Mouse (Mus musculus): ENCODE results near the gene Ints12. TPM values are rescaled to one million over a fixed set of nuclear protein-coding genes. Genes with fewer than 3 reads are reported as not detected.

Ints12 gene
- polyA plus RNA-seq, 1 experiment from 2014 or later: 19.1 TPM

DNA sequence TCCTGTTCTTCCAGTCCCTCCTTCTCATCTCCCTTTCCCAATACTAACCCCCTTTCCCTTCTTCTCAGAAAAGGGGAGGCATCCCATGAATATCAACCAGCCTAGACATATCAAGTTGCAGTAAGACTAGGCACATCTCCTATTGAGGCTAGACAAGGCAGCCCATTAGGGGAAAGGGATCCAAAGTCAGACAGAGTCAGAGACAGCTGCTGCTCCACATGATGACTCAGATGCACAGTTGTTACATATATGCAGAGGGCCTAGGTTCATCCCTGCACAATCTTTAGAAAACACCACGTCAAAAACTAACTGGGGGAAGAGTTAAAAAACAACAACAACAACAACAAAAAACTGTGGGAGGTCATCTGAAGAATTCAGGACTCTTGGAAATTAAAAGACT, 61.2 kb downstream of the Ints12 start:
- Histone ChIP-seq H3K27ac (no peak overlapping the region), H3K9ac (no peak overlapping the region), H3K4me1 (no peaks in the 10 kb centered on the region), H3K4me2 (no peak overlapping the region), H3K9me3 (no peaks in the 10 kb centered on the region), H3K27me3 (no peaks in the 10 kb centered on the region), H3K36me3 (no peaks in the 10 kb centered on the region), H3K4me3 (no peak overlapping the region)
- no peak for ATAC-seq (ENCODE audit: insufficient number of reproducible peaks, low FRiP score, low TSS enrichment, low read depth)
- WGBS: 56% methylated on average over 1 of the region's 1 CpGs

DNA sequence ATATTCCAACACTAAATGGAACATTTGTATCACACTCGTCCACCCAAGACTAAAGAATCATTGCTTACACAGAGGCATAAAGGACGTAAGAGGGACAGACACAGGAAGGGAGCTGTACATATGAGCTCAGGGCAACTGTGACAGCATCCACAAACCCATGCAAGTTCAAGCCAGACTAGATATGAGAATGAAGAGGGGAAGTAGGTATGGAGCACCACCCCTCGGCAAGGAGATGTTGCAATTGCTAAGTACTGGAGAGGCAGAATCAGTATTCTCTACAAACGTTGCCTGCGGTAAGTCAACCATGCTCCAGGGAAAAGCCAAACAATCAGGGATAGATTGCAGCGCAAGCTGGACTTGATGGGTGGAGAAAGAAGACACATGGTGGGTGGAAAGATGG, 62.0 kb downstream of the Ints12 start:
- H3K4me2 ChIP-seq: no peak overlapping the region
- 85% methylated on average over 6 of the region's 6 CpGs for WGBS
- no peak overlapping the region for H3K9ac ChIP-seq
- no peak for ATAC-seq (ENCODE audit: insufficient number of reproducible peaks, low FRiP score, low TSS enrichment, low read depth)
- H3K4me1 ChIP-seq: no peaks in the 10 kb centered on the region
- no peaks in the 10 kb centered on the region for H3K9me3 ChIP-seq
- no peak overlapping the region for H3K27ac ChIP-seq
- H3K27me3 ChIP-seq: no peaks in the 10 kb centered on the region
- H3K36me3 ChIP-seq: no peaks in the 10 kb centered on the region
- no peak overlapping the region for H3K4me3 ChIP-seq

DNA sequence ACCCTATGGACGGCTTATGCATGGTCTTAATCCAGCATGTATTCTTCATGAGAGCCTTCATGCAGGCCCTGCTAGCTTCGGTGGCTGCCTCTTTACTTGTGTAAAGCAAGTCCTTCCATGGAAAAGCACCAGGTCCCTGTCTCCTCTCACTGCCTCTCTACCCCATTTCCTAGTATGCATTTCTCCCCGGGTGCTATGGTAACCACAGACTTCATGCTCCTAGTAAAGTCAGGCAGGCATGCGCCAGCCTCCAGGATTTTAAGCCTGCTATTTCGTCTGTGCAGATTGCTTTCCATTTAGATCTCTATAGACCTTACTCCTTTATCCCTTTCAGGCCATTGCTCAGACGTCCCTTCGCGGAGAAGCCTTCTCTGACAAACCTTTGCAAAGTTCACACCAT, 63.0 kb downstream of the Ints12 start:
- Histone ChIP-seq H3K4me2 (no peak overlapping the region), H3K27ac (no peak overlapping the region), H3K4me1 (no peaks in the 10 kb centered on the region), H3K9me3 (no peaks in the 10 kb centered on the region), H3K4me3 (no peak overlapping the region), H3K36me3 (no peaks in the 10 kb centered on the region), H3K27me3 (no peaks in the 10 kb centered on the region), H3K9ac (no peak overlapping the region)
- ATAC-seq (ENCODE audit: insufficient number of reproducible peaks, low FRiP score, low TSS enrichment, low read depth): no peak
- 74% methylated on average over 8 of the region's 8 CpGs for WGBS

DNA sequence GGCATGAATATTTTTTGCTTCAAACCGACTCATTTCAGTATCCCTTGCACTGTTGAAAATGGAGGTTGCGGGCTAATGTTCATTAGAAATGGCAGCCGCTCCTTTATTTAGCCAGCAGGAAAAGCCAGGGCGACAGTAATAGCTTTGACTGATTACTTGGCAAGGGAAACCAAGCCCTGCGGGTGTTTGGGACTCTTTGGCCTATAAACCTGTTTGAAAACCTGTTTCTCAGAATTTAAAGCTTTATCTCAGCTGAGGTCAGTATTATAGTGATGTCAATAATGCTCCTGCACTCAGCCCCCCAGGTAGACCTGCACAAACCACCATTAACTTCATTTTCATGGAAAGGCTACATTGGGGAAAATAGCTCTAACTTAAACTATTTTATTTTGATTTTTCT, 66.6 kb downstream of the Ints12 start:
- no peaks in the 10 kb centered on the region for H3K36me3 ChIP-seq
- 0 out of 2 replicates have a peak, but pooled peaks cover 3% of the 10 kb centered on the region for H3K4me1 ChIP-seq
- whole genome bisulfite sequencing: 42% methylated on average over 5 of the region's 5 CpGs
- H3K27me3 ChIP-seq: no peaks in the 10 kb centered on the region
- H3K4me2 ChIP-seq: no peak overlapping the region
- H3K4me3 ChIP-seq: no peak overlapping the region
- H3K9ac ChIP-seq: no peak overlapping the region
- no peaks in the 10 kb centered on the region for H3K9me3 ChIP-seq
- ATAC-seq (ENCODE audit: insufficient number of reproducible peaks, low FRiP score, low TSS enrichment, low read depth): no peak
- H3K27ac ChIP-seq: no peak overlapping the region

Other genes with a start within 250 kb of the Ints12 start
- gene Npnt, start 141.5 kb upstream of the Ints12 start, polyA plus RNA-seq (2015; fragmentation: Nextera tagmentation; extraction: Ambion mirVana): 41.6 and 49.5 TPM in 2 replicates
- gene Gstcd, start 193 bp downstream of the Ints12 start, polyA plus RNA-seq (2015; fragmentation: Nextera tagmentation; extraction: Ambion mirVana): 5.5 and 6.8 TPM in 2 replicates
- not detected in 2 replicates for gene Arhgef38, start 143.1 kb downstream of the Ints12 start, polyA plus RNA-seq (2015; fragmentation: Nextera tagmentation; extraction: Ambion mirVana)
- 74.1 and 79.5 TPM in 2 replicates for gene Ppa2, start 218.3 kb downstream of the Ints12 start, polyA plus RNA-seq (2015; fragmentation: Nextera tagmentation; extraction: Ambion mirVana)

All from limb, embryonic 15.5 days (tissue).